Mouse (Mus musculus): ENCODE results near the gene Mapk14. TPM values are rescaled to one million over a fixed set of nuclear protein-coding genes. Genes with fewer than 3 reads are reported as not detected.

Mapk14 gene
- total and polyA plus RNA-seq, 3 experiments = 22.6 to 59.8 (median 27.6) TPM

GRCm38 (mm10) chr17:28737973-28738372, 46.8 kb downstream of the Mapk14 start:
- Histone ChIP-seq H3K4me3 (replicated peaks in 1 of 3; ENCODE audit: low read depth in 2 of 3, low read length in 2 of 3, poor library complexity in 1 of 3) (no peak overlapping the region), H3K4me2 (ENCODE audit: insufficient read depth, low read depth, poor library complexity, severe bottlenecking) (no peak overlapping the region), H3K9ac (ENCODE audit: insufficient read depth, low read depth) (no peak overlapping the region), H3K4me1 (ENCODE audit: control insufficient read depth in 1 of 2, insufficient read depth in 2 of 2) (peaks cover 3 to 32% of the 10 kb centered on the region in 2 experiments; a peak in 2 of 4 replicates), H3K36me3 (replicated peaks in 1 of 2; ENCODE audit: control insufficient read depth in 1 of 2, insufficient read depth in 1 of 2, low read length in 1 of 2) (peaks cover 30 to 79% of the 10 kb centered on the region in 2 experiments), H3K27ac (ENCODE audit: insufficient read depth, low read depth) (no peak overlapping the region), H3K79me2 (replicated peaks; ENCODE audit: control insufficient read depth, extremely low read depth, insufficient read depth, poor library complexity, severe bottlenecking) (no peaks in the 10 kb centered on the region), H3K27me3 (replicated peaks) (no peaks in the 10 kb centered on the region), H3K9me3 (replicated peaks; ENCODE audit: low read length) (no peaks in the 10 kb centered on the region)
- no peak for DNase-seq (ENCODE audit: extremely low read depth)
- in situ Hi-C loops (cut with MboI; ENCODE audit: low pct_ligation_motif_present, low pct_unique_long_range_greater_than_20kb, low sequenced_read_pairs) = no loop called here
- dilution Hi-C loops (cut with MboI; ENCODE audit: extremely low pct_ligation_motif_present, extremely low pct_unique_long_range_greater_than_20kb, low sequenced_read_pairs) = no loop called here
- no peak for TF ChIP-seq KAT2A (IDR thresholded peaks at IDR 0.05; ENCODE audit: insufficient replicate concordance, low read length)
- no peak for TF ChIP-seq ELF1 (IDR thresholded peaks at IDR 0.05; ENCODE audit: low read depth, low read length)
- no peak for TF ChIP-seq JUN (IDR thresholded peaks at IDR 0.05; ENCODE audit: insufficient read depth, low read depth, low read length)
- no peak for TF ChIP-seq CHD1 (IDR thresholded peaks at IDR 0.05; ENCODE audit: low read depth, low read length)
- TF ChIP-seq ZC3H11A (IDR thresholded peaks at IDR 0.05; ENCODE audit: low read depth, low read length) = no peak
- no peak for TF ChIP-seq RCOR1 (conservative IDR thresholded peaks at IDR 0.05; ENCODE audit: low read depth, low read length)
- TF ChIP-seq ETS1 (conservative IDR thresholded peaks at IDR 0.05; ENCODE audit: low read depth, low read length) = no peak
- TF ChIP-seq MAZ (IDR thresholded peaks at IDR 0.05; ENCODE audit: low read depth, low read length) = no peak
- no peak for TF ChIP-seq TCF12 (IDR thresholded peaks at IDR 0.05; ENCODE audit: low read depth, low read length)
- no peak for TF ChIP-seq NRF1 (IDR thresholded peaks at IDR 0.05; ENCODE audit: low read depth, low read length)

GRCm38 (mm10) chr17:28739244-28739643, 48.1 kb downstream of the Mapk14 start:
- TF ChIP-seq MAFK (IDR thresholded peaks at IDR 0.05; ENCODE audit: insufficient replicate concordance, low read length) (no peak), HCFC1 (IDR thresholded peaks at IDR 0.05; ENCODE audit: low read depth, low read length) (no peak), NELFE (IDR thresholded peaks at IDR 0.05; ENCODE audit: low read depth, low read length) (no peak), JUN (IDR thresholded peaks at IDR 0.05; ENCODE audit: insufficient read depth, low read depth, low read length) (no peak), ETS1 (conservative IDR thresholded peaks at IDR 0.05; ENCODE audit: low read depth, low read length) (no peak), MAZ (IDR thresholded peaks at IDR 0.05; ENCODE audit: low read depth, low read length) (no peak), ZC3H11A (IDR thresholded peaks at IDR 0.05; ENCODE audit: low read depth, low read length) (no peak), CHD2 (IDR thresholded peaks at IDR 0.05; ENCODE audit: low read length) (no peak), MEF2A (IDR thresholded peaks at IDR 0.05; ENCODE audit: borderline replicate concordance, low read depth, low read length) (no peak), ZNF384 (IDR thresholded peaks at IDR 0.05; ENCODE audit: low read depth, low read length) (no peak), GABPA (IDR thresholded peaks at IDR 0.05; ENCODE audit: insufficient replicate concordance, low read depth, low read length) (no peak), TCF12 (IDR thresholded peaks at IDR 0.05; ENCODE audit: low read depth, low read length) (no peak), POLR2AphosphoS2 (IDR thresholded peaks at IDR 0.05; ENCODE audit: low read depth, low read length) (no peak), SIN3A (IDR thresholded peaks at IDR 0.05; ENCODE audit: low read length) (no peak), NRF1 (IDR thresholded peaks at IDR 0.05; ENCODE audit: low read depth, low read length) (no peak), POLR2A (IDR thresholded peaks at IDR 0.05; ENCODE audit: low read depth, low read length) (no peak), E2F4 (IDR thresholded peaks at IDR 0.05; ENCODE audit: insufficient replicate concordance, low read depth, low read length) (no peak), UBTF (IDR thresholded peaks at IDR 0.05; ENCODE audit: low read depth, low read length) (no peak), ZMIZ1 (IDR thresholded peaks at IDR 0.05; ENCODE audit: low read depth, low read length) (no peak)
- Histone ChIP-seq H3K36me3 (replicated peaks in 1 of 2; ENCODE audit: control insufficient read depth in 1 of 2, insufficient read depth in 1 of 2, low read length in 1 of 2) (peaks cover 37 to 83% of the 10 kb centered on the region in 2 experiments), H3K27me3 (replicated peaks) (no peaks in the 10 kb centered on the region), H3K4me2 (ENCODE audit: insufficient read depth, low read depth, poor library complexity, severe bottlenecking) (no peak overlapping the region), H3K27ac (ENCODE audit: insufficient read depth, low read depth) (no peak overlapping the region), H3K79me2 (replicated peaks; ENCODE audit: control insufficient read depth, extremely low read depth, insufficient read depth, poor library complexity, severe bottlenecking) (no peaks in the 10 kb centered on the region), H3K4me3 (replicated peaks in 1 of 3; ENCODE audit: low read depth in 2 of 3, low read length in 2 of 3, poor library complexity in 1 of 3) (no peak overlapping the region), H3K4me1 (ENCODE audit: control insufficient read depth in 1 of 2, insufficient read depth in 2 of 2) (peaks cover 3 to 32% of the 10 kb centered on the region in 2 experiments; a peak in 2 of 4 replicates), H3K9me3 (replicated peaks; ENCODE audit: low read length) (peaks cover 7% of the 10 kb centered on the region), H3K9ac (ENCODE audit: insufficient read depth, low read depth) (no peak overlapping the region)
- in situ Hi-C loops (cut with MboI; ENCODE audit: low pct_ligation_motif_present, low pct_unique_long_range_greater_than_20kb, low sequenced_read_pairs) (no loop called here), dilution Hi-C loops (cut with MboI; ENCODE audit: extremely low pct_ligation_motif_present, extremely low pct_unique_long_range_greater_than_20kb, low sequenced_read_pairs) (no loop called here)
- no peak for DNase-seq (ENCODE audit: extremely low read depth)

Data from CH12.LX (cell line).